In genomic region chr9:114982689-114983360, GRCm38 (mm10) we compare ENCODE assay signal across 8 mouse cellular contexts. TPM values are rescaled to one million over a fixed set of nuclear protein-coding genes. Genes with fewer than 3 reads are reported as not detected.
DNase-seq lines count a peak whose midpoint lies in the region; ATAC-seq and TF ChIP-seq lines count a peak whose summit lies in the region.

Gene Rps27rt, minus strand, starts transcription at chr9:114982739.

- TF ChIP-seq POLR2A in cerebellum, adult 2 months (IDR thresholded peaks at IDR 0.05; ENCODE audit: borderline replicate concordance, insufficient read depth, low read length), result no peak
- TF ChIP-seq POLR2A in embryonic fibroblast, embryonic 13.5 days (IDR thresholded peaks at IDR 0.05; ENCODE audit: low read depth, low read length), result no peak
- no peak for TF ChIP-seq POLR2A in olfactory bulb, adult 2 months (IDR thresholded peaks at IDR 0.05; ENCODE audit: insufficient read depth, low read depth, low read length)

- no peaks in the 10 kb centered on the region for H3K27me3 ChIP-seq in cerebellum, adult 2 months (ENCODE audit: control insufficient read depth, insufficient read depth, low read length)
- no peaks in the 10 kb centered on the region for H3K27me3 ChIP-seq in C2C12 (ENCODE audit: control insufficient read depth, insufficient read depth, insufficient read length)
- peaks cover 10% of the 10 kb centered on the region for H3K27me3 ChIP-seq in heart, postnatal 0 days (ENCODE audit: control insufficient read depth, insufficient read depth, low read length)
- H3K27me3 ChIP-seq in limb, embryonic 10.5 days (ENCODE audit: low read depth, poor library complexity, severe bottlenecking), result peaks cover 24% of the 10 kb centered on the region

- H3K27ac ChIP-seq in cerebellum, adult 2 months (ENCODE audit: insufficient read depth, low read length), result no peak within 1 kb of the TSS
- no peak within 1 kb of the TSS for H3K27ac ChIP-seq in embryonic fibroblast, embryonic 13.5 days (ENCODE audit: insufficient read depth, low read length)
- no peak within 1 kb of the TSS for H3K27ac ChIP-seq in heart, postnatal 0 days (ENCODE audit: low read depth)
- no peak within 1 kb of the TSS for H3K27ac ChIP-seq in limb, embryonic 10.5 days
- H3K27ac ChIP-seq in olfactory bulb, adult 2 months (ENCODE audit: insufficient read depth, low read depth, low read length), result no peak within 1 kb of the TSS

- no peak within 1 kb of the TSS for H3K4me2 ChIP-seq in heart, postnatal 0 days (ENCODE audit: low read depth, low read length)

- 77% methylated on average over 16 of the region's 16 CpGs for WGBS in cerebellum, adult 2 months
- 85% methylated on average over 16 of the region's 16 CpGs for WGBS in heart, postnatal 0 days
- 95% methylated on average over 16 of the region's 16 CpGs for WGBS in limb, embryonic 10.5 days
- 93% methylated on average over 16 of the region's 16 CpGs for WGBS in olfactory bulb, adult 2 months

- H3K79me2 ChIP-seq in C2C12 (ENCODE audit: control insufficient read depth, insufficient read depth), result no peaks in the 10 kb centered on the region

- no peaks in the 10 kb centered on the region for H3K9me3 ChIP-seq in heart, postnatal 0 days (replicated peaks; ENCODE audit: control insufficient read depth, low read length)
- H3K9me3 ChIP-seq in limb, embryonic 10.5 days (replicated peaks), result no peaks in the 10 kb centered on the region

- H3K9ac ChIP-seq in heart, postnatal 0 days (replicated peaks; ENCODE audit: low read depth, low read length), result no peak within 1 kb of the TSS

- no peak for TF ChIP-seq CTCF in cerebellum, adult 2 months (IDR thresholded peaks at IDR 0.05; ENCODE audit: borderline replicate concordance, insufficient read depth, low read depth, low read length)
- no peak for TF ChIP-seq CTCF in C2C12 (IDR thresholded peaks at IDR 0.05; ENCODE audit: control insufficient read depth, insufficient read depth, insufficient read length)
- no peak for TF ChIP-seq CTCF in embryonic fibroblast, embryonic 13.5 days (IDR thresholded peaks at IDR 0.05; ENCODE audit: borderline replicate concordance, insufficient read depth, low read length)
- no peak for TF ChIP-seq CTCF in heart, postnatal 0 days (IDR thresholded peaks at IDR 0.05; ENCODE audit: low read depth)
- TF ChIP-seq CTCF in olfactory bulb, adult 2 months (IDR thresholded peaks at IDR 0.05; ENCODE audit: insufficient read depth, low read depth, low read length), result no peak

- TF ChIP-seq EP300 in heart, postnatal 0 days (IDR thresholded peaks at IDR 0.05; ENCODE audit: low read depth), result no peak

- H3ac ChIP-seq in C2C12 (ENCODE audit: control insufficient read depth, insufficient read length, low read depth), result no peak within 1 kb of the TSS

- H3K4me3 ChIP-seq in cerebellum, adult 2 months (replicated peaks; ENCODE audit: insufficient read depth, low read depth, low read length), result no peak within 1 kb of the TSS
- no peak within 1 kb of the TSS for H3K4me3 ChIP-seq in C2C12 (ENCODE audit: insufficient read depth, poor library complexity, severe bottlenecking)
- H3K4me3 ChIP-seq in embryonic fibroblast, embryonic 13.5 days (ENCODE audit: insufficient read depth, low read length), result no peak within 1 kb of the TSS
- no peak within 1 kb of the TSS for H3K4me3 ChIP-seq in heart, postnatal 0 days (ENCODE audit: low read depth, low read length)
- H3K4me3 ChIP-seq in limb, embryonic 10.5 days, result no peak within 1 kb of the TSS
- no peak within 1 kb of the TSS for H3K4me3 ChIP-seq in olfactory bulb, adult 2 months (ENCODE audit: insufficient read depth, low read depth, low read length)

- ATAC-seq in heart, postnatal 0 days (ENCODE audit: insufficient read depth, low read depth), result no peak

- H3K79me3 ChIP-seq in C2C12 (ENCODE audit: low read depth), result no peaks in the 10 kb centered on the region

- H3K36me3 ChIP-seq in C2C12 (ENCODE audit: control insufficient read depth, insufficient read depth), result no peaks in the 10 kb centered on the region
- no peaks in the 10 kb centered on the region for H3K36me3 ChIP-seq in heart, postnatal 0 days (replicated peaks; ENCODE audit: control insufficient read depth, insufficient read depth, low read length)
- H3K36me3 ChIP-seq in limb, embryonic 10.5 days, result no peaks in the 10 kb centered on the region

- peaks cover 2% of the 10 kb centered on the region for H3K4me1 ChIP-seq in cerebellum, adult 2 months (ENCODE audit: control insufficient read depth, insufficient read depth, low read length)
- H3K4me1 ChIP-seq in embryonic fibroblast, embryonic 13.5 days (ENCODE audit: control insufficient read depth, insufficient read depth, low read length), result no peaks in the 10 kb centered on the region
- 0 out of 2 replicates have a peak, but pooled peaks cover 5% of the 10 kb centered on the region for H3K4me1 ChIP-seq in heart, postnatal 0 days (ENCODE audit: control insufficient read depth, insufficient read depth)
- H3K4me1 ChIP-seq in limb, embryonic 10.5 days, result peaks cover 16% of the 10 kb centered on the region
- peaks cover 8% of the 10 kb centered on the region for H3K4me1 ChIP-seq in olfactory bulb, adult 2 months (ENCODE audit: control insufficient read depth, insufficient read depth, low read length)

- DNase-seq in cerebellum, adult 2 months, result no peak
- DNase-seq in cerebellum, adult 18-20 months, result no peak
- no peak for DNase-seq in heart, postnatal 0 days (ENCODE audit: low spot score)
- no peak for DNase-seq in limb, embryonic 10.5 days (ENCODE audit: low spot score)
- DNase-seq in embryo, embryonic 10 days (ENCODE audit: low spot score), result no peak

TF ChIP-seq in C2C12, 6 proteins besides CTCF, POLR2A, EP300 and RAD21:
- TF ChIP-seq MAX (IDR thresholded peaks at IDR 0.05) (no peak), USF1 (IDR thresholded peaks at IDR 0.05; ENCODE audit: low read depth) (no peak), MYOG (IDR thresholded peaks at IDR 0.05; ENCODE audit: control insufficient read depth, extremely low read depth, insufficient read length) (no peak), FOSL1 (IDR thresholded peaks at IDR 0.05; ENCODE audit: insufficient read depth, low read length, poor library complexity, severe bottlenecking) (no peak), MYOD1 (IDR thresholded peaks at IDR 0.05; ENCODE audit: control insufficient read depth, insufficient read length, low read depth) (no peak), CEBPB (IDR thresholded peaks at IDR 0.05; ENCODE audit: low read depth) (no peak)
TF ChIP-seq in C2C12: peak in this region for 0.

RNA-seq across cellular contexts. Expression of gene Rps27rt, which starts in this region (rescaled TPM):
- polyA plus RNA-seq in cerebellum, adult 2 months (2012; rRNA removed), result 22.3 and 36.4 TPM in 2 replicates
- 43.5 TPM for polyA plus RNA-seq in C2C12 (2012; fragmentation: generic; extraction: Trizol)
- 1,990 and 2,799 TPM in 2 replicates for polyA plus RNA-seq in embryonic fibroblast, embryonic 13.5 days (2011; ENCODE audit: insufficient read length, low read depth, missing spikeins)
- 57.4 and 71.9 TPM in 2 replicates for total RNA-seq in heart, postnatal 0 days (2014; rRNA removed; ENCODE audit: low replicate concordance)
- 270 and 308 TPM in 2 replicates for polyA plus RNA-seq in heart, postnatal 0 days (2015; fragmentation: Nextera tagmentation; extraction: Ambion mirVana)
- 226 and 227 TPM in 2 replicates for polyA plus RNA-seq in limb, embryonic 10.5 days (2016; fragmentation: Nextera tagmentation; extraction: Ambion mirVana)
- polyA plus RNA-seq in olfactory bulb, adult 2 months (2012; ENCODE audit: insufficient read depth, insufficient read length, low replicate concordance, missing spikeins), result not detected in 2 replicates
